Mouse (Mus musculus) adipocyte (in vitro differentiated cells): ENCODE data around the gene Gm4491.

Experiments used
- DNase-seq: peaks from one replicate; pipeline ENCODE4 v3.0.0-alpha.2; 2016; ENCODE audit warnings: low spot score

The Gm4491 gene

DNA sequence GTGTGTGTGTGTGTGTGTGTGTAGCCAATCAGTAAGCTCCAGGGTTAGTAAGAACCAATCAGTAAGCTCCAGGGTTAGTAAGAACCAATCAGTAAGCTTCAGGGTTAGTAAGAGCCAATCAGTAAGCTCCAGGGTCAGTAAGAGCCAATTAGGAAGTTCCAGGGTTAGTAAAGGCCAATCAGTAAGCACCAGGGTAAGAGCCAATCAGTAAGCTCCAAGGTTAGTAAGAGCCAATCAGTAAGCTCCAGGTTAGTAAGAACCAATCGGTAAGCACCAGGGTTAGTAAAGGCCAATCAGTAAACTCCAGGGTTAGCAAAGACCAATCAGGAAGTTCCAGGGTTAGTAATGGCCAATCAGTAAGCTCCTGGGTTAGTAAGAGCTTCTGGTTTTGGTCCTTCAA, 32.8 kb downstream of the Gm4491 start:
- DNase-seq: no peak

DNA sequence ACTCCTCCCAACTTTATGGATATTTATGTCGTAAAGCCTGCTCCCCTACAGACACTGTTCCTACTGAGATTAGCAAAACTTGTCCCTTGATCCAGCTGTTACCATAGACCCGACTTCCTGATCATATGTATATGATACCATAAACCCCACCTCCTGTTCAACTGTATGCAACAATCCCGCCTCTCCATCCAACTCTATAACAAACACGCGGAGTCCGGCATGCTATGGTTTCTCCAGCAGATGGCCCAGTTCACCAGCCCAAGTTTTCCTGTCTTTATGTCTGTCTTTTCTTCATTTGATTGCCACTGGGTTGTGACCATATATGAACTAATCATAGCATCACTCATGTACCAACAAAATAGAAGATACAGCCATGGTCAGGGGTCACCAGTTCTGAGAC, 40.1 kb downstream of the Gm4491 start:
- no peak for DNase-seq

DNA sequence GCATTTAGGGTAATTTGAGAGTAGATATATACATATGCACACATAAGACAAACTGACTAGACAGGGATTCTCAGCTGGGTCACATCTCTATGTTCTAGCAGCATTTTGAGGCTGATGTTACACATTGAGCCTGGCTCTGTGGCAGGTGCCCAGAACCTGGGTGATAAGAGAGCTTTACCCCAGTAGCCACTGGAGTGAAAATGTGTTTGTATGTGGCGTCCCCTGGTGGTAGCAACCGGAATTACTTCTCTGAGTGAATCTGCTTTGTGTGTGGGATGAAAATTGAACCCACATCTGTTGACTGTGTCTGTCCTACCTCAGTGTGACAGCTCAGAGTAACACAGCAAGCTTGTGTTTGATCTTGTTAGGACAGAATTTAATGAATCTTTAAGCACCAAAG, 45.8 kb downstream of the Gm4491 start:
- peak; percentile 47 for DNase-seq

DNA sequence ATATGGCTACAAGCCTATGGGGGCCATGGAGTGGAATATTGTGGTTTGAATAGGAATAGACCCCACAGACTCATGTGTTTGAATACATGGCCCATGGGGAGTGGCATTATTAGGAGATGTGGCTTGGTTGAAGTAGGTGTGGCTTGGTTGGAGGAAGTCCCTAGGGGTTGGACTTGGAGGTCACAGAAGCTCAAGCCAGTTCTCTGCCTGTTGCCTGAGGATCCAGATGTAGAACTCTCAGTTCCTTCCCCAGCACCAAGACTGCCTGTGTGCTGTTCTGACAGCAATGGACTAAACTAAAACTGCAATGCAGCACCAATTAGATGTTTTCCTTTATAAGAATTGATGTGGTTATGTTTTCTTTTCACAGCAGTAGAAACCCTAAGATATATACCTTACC, 49.6 kb downstream of the Gm4491 start:
- no peak for DNase-seq
